Mouse (Mus musculus): Measurements from ENCODE around the gene Rmnd5a.

GRCm38 (mm10) chr6:71398829-71399609, 41.4 kb downstream of the Rmnd5a start:
- TF ChIP-seq HCFC1 (IDR thresholded peaks at IDR 0.05; ENCODE audit: borderline replicate concordance, insufficient read depth, low read length): no peak
- TF ChIP-seq CHD2 (IDR thresholded peaks at IDR 0.05; ENCODE audit: low read depth, low read length): no peak
